Mouse (Mus musculus): ENCODE data around the gene Zfp618.

Gene Zfp618

DNA sequence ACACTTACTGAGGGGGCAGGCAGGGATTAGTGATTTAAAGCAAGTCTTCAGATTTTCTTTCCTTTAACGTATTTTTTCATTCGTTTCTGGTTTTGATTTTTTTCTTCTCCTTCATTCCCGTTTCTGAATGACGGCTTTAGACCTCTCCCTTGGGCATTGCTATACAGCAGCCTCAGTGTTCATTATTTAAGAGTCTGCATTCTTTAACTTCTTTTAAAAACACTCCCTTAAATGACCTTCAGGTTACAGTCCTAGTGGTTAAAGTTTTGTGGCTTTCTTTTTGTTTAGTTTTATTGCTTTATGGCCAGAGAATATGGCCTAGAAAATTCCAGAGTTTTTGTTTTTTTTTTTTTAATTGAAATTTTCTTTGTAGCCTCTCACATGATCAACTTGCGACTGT, 64.8 kb downstream of the Zfp618 start:
- in situ Hi-C loops (cut with MboI, MseI) = no loop called here

DNA sequence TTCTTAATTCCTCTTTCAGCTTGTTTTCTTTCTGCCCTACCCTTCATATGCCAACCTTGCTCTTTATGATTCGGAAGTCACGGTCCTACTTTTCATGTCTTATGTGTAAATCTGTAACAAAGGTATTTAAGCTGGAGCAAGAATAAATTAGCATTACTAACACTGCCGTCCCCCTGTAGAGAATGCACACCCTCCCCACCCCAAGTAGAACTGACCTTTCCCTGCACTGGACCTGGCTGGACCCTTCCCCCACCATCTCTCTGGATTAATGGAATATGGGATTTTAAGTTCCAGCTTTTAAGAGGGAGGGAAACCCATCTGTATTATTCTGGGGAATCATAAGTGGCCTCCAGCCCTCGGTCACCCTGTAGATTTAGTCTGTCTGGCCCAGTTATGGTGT, 65.9 kb downstream of the Zfp618 start:
- in situ Hi-C loops (cut with MboI, MseI) = no loop called here

DNA sequence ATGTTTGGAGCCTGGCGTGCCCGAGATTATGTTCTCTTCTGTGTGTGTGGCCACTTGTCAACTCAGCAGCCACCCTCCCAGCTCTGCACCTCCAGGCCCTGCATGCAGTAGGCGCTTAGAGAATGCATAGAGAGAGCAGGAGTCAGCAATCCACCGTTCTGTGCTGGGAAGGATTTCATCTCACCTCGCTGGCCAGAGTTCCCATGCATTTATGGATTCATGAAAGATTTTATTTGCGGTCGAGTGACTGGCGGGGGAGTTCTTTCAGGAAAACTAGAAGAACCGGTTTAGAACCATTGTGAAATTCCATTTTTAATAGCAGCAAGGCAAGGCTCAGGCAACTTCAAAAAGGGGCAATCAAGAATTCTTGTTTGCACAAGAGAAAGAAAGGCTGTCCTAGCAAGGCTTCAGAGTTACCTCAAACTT, 67.2 kb downstream of the Zfp618 start:
- in situ Hi-C loops (cut with MboI, MseI) = no loop called here

DNA sequence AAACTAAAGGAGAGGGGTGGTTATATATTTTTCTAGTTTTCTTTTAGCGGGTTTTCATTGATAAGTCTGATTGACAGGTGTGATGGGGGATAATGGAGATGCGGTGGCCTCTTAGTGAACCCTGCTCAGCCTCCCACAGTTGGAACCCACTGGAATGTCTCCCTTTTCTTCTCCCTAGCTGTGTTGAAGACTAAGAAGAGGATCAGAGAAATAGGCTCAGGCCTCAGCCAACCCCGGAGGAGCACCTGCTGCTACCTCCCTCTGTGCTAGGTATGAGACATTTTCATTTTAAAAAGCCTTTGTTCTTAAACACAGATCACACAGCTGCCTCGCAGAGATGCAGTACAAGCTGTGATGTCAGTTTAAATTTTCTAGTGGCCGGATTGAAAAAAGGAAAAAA, 68.4 kb downstream of the Zfp618 start:
- in situ Hi-C loops (cut with MboI, MseI) = no loop called here

DNA sequence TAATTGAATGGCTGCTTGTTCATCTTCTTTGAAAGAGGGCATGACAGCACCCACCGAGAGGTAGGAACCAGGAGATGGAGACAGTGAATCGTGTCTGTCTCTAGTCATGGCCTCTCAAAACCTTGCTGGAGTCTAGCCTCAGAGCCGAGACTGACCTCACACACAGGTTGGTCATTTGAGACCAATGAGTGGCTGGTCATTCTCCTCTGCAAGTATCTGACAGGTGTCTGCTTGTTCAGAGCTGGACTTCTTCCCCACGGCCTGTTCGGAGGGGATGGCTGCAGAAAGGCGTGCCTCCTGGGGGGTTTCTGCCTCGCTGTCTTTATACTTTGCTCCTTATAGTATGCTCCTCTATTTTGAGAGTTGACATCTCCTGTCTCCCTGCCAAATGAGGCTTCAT, 70.6 kb downstream of the Zfp618 start:
- in situ Hi-C loops (cut with MboI, MseI) = no loop called here

DNA sequence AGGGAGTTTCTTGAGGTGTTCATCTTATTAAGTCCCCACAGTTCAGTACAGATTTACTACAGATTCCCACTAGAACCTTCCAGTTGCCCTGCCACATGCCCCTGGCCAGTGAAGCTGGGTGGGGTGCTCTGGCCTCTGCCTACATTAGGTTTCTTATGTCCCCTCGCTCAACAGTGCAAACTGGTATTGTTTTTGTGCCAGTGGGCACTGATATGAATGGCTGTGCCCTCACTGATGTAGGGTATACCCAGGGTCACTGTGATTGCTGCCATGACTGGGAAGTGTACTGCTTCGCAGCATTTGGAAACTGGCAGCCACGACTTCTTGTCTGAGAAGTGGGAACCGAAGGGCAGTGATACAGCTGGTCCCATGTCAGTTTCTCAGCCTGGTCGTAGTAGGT, 71.4 kb downstream of the Zfp618 start:
- in situ Hi-C loops (cut with MboI, MseI) = no loop called here

DNA sequence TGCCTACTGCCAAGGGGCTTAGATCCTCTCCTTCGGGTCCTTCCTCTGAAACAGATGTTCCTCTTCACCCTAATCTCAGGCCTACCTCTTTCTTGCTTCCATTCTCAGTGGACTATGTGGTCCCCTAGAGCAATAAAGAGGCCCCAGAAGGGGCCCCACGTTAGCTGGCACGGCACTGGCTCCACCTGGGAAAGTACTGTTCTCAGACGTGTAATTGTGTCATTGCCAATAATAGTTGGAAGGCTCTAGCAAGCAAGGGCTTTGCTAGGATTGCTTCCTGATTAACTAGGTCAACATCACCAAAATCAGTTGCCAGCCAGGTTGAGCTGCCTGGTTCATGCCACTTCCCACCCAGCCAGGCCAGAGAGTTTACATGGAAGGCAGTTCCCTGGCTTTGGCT, 72.2 kb downstream of the Zfp618 start:
- in situ Hi-C loops (cut with MboI, MseI) = no loop called here

DNA sequence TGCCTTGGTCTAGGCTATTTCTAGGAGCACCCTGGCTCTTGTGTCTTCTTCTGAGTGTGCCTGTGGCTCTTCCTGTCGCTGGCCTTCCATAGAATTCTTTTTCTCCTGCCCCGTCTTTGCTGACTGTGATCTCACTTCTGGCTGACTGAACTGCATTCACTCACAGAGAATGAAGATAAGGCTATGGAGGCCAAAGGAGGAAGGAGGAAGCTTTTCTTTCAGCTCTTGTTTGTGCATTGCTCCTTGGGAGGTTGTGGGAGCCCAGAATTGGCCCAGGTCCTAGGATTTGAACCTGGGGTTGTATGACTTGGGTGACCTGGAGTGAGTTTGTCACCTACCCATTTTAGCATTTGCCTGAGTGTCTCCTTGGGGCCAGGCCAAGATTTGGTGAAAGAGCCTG, 72.9 kb downstream of the Zfp618 start:
- in situ Hi-C loops (cut with MboI, MseI) = no loop called here

DNA sequence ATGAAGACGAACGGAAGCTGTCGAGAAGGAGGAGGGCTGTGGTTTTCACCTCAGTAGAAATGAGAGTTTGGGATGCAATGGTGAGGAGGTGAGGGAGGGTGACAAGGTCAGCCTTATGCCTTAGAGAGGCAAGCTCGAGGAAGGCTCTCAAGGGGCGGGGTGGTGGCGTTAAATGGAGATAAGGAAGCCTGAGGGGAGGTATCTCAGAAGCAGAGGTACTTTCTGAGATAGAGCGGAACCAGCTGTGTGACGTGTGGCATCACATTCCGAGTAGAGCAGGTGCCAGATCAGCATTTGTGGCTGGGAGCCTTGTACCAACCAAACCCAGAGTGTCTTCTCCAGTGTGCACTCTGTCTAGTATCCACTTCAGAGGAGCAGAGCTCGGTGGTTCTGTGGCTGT, 73.6 kb downstream of the Zfp618 start:
- in situ Hi-C loops (cut with MboI, MseI) = no loop called here

DNA sequence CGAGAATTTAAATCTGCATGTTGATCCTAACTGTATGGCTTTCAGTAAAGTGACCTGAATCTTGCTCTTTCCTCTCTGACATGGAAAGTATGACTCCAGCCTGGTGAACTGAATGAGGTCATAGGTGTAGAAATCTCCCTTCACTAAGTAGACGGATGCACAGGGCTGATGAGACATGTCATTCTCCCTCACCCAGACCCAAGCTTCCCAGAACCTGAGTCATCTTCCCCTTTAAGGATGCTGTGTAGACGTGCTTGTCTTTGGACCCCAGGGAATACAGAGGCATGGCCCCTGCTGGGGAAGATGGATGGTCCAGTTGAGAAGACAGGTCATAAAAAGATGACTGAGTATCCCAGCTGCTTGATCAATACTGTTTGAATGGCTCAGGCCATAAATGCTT, 83.2 kb downstream of the Zfp618 start:
- in situ Hi-C loops (cut with MboI, MseI) = no loop called here

DNA sequence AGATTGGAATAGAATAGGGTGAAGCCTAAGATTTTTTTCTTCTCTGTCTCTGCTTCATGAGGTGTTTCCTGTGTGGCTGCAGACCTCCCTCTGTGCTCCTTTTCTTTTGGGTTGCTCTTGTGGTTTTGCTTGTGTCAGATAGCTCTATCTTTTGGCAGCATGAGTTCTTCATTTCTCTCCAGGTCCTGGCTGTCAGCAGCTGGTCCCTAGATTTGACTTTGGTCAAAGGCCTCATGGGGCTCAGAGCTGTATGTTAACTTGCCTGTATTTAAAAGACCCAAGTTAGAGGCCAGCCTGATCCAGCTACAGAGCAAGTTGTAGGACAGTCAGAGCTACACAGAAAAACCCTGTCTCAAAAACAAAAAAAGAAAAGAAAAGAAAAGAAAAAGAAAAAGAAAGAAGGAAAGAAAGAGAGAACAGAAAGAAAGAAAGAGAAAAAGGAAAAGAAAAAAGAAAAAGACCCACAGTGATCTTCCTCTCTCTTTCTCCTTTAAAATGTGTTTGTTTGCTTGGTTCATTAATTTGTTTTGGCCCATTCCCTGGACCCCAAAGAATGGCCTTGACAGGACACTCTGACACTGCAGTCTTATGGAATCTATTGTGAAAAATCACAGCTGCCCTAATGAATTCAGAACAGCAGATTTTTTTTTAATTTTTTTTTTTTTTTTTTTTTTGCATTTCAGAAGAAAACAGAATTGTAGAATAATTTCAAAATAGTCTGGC, 84.4 kb downstream of the Zfp618 start:
- in situ Hi-C loops (cut with MboI, MseI) = no loop called here

DNA sequence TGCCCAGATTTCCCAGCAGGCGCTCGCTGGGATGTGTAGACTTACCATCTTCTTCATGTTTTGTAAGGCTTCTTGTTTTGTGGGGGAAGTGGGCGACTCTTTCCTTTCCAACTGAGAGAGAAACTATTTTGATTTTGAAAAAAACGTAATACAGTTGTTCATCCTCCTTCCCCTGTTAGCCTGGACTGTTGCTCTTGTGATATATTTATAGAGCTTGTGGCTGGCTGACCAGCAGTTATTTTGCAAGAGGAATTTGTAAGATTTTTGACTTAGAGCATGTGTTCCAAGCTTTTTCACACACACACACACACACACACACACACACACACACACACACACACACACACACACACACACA, 84.9 kb downstream of the Zfp618 start:
- in situ Hi-C loops (cut with MboI, MseI) = no loop called here

DNA sequence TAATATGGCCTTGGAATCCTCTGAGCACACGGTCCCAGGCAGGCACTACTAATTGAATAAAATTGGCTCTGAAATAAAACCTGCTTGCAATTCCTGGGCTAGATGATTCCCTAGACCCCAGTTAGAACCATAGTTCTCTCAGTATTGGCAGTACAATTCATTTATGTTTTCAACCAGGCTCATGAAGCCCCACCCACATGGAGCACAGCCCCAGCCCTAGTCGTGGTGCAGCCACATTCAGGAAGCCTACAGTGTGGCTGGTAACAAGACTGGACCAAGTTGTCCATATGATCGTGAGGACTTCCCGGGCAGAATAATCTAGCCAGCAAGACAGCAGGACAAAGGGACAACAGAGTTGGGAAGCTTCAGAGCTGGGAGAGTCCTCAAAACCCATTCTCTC, 85.6 kb downstream of the Zfp618 start:
- in situ Hi-C loops (cut with MboI, MseI) = no loop called here

DNA sequence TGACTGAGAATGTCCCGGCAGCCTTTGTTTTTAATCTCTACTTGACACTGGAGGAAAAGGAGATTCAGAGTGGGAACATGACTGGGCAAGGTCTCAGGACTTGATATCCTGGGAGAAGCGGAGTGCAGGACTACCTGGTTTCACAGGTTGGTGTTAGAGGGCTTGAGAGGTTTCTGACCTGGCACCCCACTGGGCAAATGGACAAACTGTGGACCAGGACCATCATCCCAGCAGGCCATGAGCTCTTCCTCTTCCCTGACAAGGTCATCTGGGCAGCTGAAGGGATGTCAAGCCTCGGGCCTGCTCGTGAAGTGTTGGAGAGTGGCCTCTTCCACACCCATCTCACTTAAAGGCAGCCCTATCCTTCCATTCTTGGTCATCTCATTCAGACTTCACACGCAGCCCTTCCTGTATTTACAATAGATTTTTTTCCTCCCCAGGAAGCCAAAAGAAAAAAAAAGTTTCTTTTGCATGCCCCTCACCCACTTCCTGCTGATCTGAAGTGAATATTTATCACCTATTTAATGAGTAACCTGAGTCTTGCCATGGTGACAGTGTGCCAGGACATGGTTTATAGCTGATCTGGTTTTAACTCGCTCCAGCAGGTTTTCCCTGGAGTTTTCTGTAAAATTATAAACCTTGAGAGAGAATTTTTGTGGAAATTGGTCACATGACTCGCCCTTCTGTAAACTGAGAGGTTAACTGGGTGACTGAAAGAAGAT, 86.7 kb downstream of the Zfp618 start:
- in situ Hi-C loops (cut with MboI, MseI) = no loop called here

DNA sequence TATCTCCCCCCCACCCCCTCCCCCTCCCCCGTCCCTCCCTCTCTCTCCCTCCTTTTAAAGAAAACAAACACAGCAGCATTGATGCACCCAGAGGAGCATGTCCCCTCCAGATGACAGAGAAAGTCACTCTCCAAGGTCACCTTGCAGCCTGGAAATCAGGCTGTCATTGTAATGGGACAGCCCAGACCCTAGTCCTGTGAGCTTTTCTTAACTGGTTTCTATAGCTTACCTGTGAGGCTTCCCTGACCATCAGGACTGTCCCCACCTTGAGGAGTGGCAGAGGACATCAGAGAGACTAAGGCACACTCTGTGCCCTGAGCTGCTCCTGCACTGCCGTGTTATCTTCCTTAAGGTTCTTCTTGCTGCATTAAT, 87.3 kb downstream of the Zfp618 start:
- in situ Hi-C loops (cut with MboI, MseI) = no loop called here

DNA sequence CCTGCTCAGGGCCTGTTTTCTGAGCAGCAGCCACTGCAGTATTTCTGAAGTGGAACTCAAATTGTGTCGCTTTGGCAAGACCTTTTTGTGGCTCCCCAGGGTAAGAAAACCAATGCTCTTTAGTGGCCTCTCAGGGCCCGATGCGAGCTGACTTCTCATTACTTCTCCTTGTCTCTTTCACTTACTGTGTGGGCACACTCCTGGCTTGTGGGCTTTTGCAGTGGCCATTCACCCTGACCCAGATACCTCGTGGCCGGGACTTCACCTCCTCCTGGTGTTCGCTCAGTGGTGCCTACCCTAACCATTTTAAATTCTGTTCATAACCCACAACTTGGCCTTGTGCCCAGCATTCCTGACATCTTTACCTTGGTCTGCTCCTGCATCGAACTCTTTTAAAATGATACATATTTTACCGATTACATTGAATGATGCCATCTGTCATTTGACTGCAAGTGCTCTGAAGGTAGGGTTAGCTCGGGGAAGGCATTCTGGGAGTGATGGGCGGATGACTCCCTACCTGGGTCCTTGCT, 89.9 kb downstream of the Zfp618 start:
- in situ Hi-C loops (cut with MboI, MseI) = no loop called here

DNA sequence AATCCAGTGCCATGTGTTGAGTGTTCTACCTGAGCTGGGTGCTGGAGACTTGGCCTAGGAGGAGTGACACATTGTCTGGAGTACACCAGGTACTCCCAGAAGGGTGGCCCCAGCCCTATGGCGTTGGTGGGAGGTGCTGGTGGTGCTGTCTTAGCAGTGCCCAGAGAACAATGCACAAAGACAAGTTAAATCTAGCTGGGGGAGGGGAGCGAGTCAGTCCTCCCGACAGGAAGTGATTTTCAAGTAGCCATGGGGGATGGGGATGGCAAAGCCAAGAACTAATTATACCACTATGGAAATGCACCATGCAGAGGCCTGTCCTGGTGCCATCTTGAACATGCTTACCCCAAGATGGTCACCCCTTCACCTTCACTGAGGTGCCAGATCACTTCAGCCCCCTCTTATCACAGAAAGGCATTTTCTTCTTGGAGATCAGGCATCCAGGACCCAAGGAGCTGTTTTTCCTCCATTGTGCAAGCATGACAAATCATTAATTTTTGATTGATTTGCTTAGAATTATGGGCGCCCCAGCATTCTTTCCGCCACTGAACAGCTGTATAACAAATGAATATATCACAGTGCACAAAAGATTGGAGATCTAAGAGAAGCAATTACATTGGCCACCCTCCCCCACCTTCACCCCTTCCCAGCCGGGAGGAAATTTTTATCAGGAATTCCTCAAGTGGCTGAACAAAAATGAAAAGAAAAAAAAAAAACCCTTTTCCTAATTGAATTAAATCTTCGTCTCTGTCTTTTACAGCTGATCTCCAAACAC, 91.5 kb downstream of the Zfp618 start:
- in situ Hi-C loops (cut with MboI, MseI) = no loop called here

DNA sequence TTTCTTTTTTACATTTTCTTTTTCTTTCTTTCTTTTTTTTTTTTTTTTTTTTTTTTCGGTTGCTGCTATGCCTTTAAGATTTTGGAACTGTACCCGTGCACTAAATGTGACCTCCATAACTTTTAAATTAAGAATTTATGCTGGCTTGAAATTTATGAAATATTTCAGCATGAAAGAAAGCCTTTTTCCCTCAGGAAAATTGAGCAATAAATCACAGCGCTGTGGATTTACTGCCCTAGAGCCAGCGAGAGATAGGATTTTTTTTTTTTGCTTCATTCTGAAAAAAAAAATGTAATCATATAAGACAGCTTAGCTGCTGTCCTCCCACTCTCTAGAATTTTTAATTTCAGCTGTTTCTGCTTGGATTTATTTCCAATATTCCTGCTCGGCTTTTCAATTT, 92.2 kb downstream of the Zfp618 start:
- in situ Hi-C loops (cut with MboI, MseI) = no loop called here

DNA sequence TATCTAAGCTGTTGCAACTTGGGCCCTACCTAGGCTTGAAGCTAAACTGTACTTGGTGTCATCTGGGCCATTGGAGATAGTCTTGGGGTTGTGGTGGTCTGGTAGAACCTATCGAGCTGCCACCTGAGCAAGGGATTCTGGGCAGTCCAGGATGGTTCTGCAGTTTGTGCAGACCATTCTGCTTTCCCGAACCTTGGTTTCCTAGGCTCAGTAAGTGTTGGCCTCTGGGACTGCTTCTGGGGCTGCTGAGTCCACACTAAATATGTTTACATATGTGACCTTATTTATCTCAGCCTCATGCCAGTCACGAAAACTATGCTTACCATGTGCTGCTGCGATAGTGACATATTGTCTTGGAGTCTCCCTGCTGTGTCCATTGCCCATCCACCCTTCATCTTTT, 93.3 kb downstream of the Zfp618 start:
- in situ Hi-C loops (cut with MboI, MseI) = no loop called here

DNA sequence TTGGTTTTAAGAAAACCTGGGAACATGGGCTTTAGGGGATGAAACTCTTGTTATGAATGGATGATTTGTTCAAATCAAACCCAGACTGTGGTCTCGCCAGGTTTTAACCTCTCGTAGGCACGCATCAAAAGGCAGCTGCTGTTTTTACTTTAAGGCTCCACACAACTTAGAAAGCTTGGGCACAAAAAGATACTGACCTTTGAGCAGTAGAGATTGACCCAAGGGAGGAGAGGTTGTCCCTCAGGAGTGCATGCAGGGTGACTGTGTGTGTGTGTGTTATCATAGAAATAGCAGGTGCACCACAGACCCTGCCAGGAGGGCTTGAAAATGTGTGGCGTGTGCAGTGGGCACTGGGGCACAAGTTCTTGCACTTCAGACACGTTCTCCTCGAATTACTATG, 95.0 kb downstream of the Zfp618 start:
- in situ Hi-C loops (cut with MboI, MseI) = no loop called here

DNA sequence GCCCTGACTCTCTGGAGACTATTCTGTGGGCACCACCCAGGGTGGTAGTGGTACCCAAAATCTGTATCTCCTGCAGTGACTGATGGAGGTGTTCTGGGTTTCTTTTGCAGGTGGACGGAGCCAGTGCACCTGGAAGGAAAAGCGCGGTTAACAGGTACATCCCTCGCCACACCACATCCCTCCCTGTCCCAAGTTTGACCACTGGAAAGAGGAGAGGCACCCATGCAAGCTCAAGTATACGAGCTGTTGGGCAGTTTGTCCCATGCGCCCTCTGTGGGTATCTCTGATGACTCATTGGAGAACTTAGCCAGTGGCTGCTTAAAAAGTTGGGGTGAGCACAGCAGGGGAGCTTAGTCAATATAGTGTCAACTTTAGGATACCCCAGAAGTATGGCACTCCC, 96.0 kb downstream of the Zfp618 start:
- in situ Hi-C loops (cut with MboI, MseI) = no loop called here

DNA sequence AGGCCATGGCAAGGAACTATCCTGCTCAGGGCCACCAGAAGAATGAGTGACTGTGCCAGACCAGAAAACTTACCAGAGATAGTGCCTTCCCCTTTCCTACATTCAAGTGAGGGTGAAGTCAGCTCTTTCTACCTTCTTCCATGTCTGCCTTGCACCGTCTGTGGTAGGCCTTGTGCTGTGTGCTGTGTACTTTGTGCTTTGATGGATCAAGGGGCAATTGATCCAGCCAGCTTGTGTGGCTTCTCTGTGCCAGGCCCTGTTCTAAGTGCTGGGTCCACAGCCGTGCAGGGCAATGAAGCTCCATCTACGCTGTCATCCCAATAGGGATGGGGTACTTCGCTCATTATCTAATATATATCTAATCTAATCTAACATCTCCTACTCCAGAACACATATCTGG, 98.0 kb downstream of the Zfp618 start:
- in situ Hi-C loops (cut with MboI, MseI) = no loop called here

DNA sequence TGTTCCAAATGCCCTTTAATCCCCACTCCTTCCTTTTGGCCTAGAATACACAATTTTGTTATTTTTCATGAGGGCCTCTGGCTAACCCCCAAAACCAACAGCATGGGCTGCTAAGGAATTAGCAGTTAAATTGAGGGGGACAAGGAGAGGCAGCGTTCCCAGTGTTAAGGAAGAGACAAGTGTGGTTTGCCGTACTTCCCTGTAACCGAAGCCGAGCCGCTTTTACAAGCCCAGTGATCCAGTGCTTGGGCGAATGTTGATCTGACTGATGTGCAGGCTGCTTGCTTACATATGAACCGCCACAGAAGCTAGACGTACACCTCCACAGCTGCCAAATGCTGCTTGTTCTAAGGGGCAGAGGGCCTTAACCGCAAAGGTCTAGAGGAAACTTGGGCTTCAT, 99.5 kb downstream of the Zfp618 start:
- in situ Hi-C loops (cut with MboI, MseI) = no loop called here
